Mouse (Mus musculus): ENCODE data around the gene Zfp652.

- TF ChIP-seq CTCF (IDR thresholded peaks at IDR 0.05; ENCODE audit: borderline replicate concordance, insufficient read depth, low read depth, low read length) (no peak), POLR2A (IDR thresholded peaks at IDR 0.05; ENCODE audit: borderline replicate concordance, insufficient read depth, low read length) (no peak)
Observed at GRCm38 (mm10) chr11:95734485-95734884, 22.0 kb downstream of the Zfp652 start.
